Mouse (Mus musculus) urinary bladder, postnatal 25 days (tissue): ENCODE data around the gene Zfand2a.
A peak's percentile ranks its signal among the peaks of the same experiment; 100 is the strongest.

Experiments
- DNase-seq: peaks from one replicate; pipeline ENCODE4 v3.0.0; 2022; ENCODE audit warnings: low spot score

Zfand2a gene

GRCm38 (mm10) chr5:139484185-139484814 lies at the start of gene Zfand2a:
TSS of gene Zfand2a (minus strand) at chr5:139484549.
- peak; percentile 98 for DNase-seq

DNA sequence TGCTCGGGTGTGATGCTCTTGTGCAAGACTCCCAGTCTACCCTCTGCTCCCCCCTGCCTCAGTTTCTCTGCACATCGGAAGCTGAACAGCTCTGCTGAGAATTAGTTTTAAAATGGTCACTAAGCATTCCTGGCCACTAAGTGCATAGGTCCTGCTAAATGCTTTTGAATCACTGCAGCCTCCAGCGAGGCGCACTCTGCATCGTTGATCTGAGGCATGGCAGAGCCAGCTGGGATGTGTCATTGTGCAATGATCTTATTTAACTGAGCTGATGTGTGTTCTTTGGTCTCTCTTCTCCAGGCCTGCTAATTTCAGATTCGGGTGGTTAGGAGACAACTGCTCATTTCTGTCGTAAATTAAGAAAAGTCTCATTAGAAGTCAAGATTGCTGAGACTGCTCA lies 44.5 kb upstream of the Zfand2a start:
- DNase-seq, result no peak

DNA sequence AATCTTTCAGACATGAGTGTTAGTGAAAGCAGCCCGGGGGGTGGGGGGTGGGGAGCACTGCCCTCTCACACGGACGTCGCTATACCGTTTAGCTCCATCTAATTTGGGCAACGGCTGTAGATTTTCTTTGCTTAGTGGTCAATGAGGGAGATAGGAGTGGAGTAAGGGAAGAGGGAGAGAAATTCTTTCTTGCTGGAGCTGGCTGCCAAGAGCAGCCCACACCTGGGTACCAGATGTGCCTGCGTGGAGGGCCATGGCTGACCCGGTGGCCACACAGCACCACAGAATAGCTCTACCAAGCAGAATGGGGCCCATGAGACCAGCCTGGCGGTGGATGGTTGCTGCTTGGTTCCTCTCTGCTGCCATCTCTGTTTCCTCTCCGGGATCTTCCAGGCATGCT lies 37.6 kb upstream of the Zfand2a start:
- DNase-seq, result no peak

GRCm38 (mm10) chr5:139520069-139520834 lies 35.9 kb upstream of the Zfand2a start:
- DNase-seq, result no peak

DNA sequence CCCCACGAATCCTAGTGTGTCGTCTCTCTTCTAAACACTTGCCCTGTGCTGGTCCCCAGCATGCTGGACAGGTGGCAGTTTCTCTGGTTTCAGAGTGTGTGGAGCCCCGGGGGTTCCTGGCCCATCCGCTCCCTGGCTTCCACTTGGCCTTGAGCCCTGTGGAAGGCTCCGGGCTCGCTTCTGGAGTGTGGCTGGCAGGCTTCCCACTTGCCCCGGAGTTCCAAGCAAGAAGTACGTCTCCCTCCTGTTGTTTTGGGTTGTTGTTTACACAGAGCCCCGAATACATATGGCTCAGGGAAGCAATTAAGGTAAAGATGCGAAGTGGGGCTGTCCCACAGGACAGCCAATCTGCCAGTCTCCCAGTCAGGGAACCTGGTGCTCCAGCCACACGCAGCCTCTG lies 31.9 kb upstream of the Zfand2a start:
- no peak for DNase-seq

DNA sequence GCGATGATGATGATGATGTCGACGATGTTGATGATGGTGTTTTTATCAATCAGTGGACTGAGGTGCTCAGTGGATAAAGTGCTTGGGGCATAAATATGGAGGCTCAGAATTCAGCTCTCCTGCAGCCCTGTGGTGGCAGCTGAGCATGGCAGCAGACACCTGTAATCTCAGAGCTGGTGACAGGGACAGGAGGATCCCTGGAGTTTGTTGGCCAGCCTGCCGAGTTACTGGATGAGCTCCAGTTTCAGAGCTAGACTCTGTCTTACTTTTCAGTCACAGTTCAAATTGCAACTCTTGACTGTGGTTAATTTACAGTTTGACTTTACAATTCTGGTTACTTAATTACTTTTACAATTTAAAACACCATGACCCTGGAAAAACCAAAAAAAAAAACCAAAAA lies 27.9 kb upstream of the Zfand2a start:
- no peak for DNase-seq

DNA sequence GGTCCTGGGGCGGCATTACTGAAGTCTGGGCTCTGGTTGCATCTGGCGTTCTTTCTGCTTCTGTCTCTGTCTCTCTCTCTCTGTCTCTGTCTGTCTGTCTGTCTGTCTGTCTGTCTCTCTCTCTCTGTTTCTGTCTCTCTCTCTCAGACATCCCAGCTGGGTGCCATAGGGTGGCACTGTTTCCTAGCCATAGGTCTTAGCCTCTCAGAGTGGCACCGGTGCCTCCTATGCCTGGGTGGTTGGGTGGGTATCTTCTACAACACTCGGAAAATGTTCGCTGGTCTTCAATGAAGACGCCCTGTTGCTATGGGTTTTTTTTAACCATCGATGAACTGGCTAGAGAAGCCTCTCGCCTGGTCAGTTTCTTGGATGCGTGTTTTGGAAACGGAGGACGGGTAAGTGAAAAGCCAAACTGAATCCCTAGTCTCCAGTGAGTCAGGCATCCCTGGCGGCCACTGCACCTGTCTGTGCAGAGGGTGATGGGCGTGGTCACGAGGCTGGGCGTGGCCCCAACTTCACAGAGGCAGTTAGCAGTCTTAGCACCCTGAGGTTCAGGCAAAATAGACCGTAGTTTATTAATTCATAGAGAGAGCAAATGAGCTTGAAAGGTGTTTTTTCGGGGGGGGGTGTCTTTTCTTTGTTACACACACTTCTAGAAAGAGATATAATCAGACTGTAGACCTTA lies 26.5 kb upstream of the Zfand2a start:
- DNase-seq, result peak; percentile 33

GRCm38 (mm10) chr5:139506207-139506606 lies 21.9 kb upstream of the Zfand2a start:
- no peak for DNase-seq

DNA sequence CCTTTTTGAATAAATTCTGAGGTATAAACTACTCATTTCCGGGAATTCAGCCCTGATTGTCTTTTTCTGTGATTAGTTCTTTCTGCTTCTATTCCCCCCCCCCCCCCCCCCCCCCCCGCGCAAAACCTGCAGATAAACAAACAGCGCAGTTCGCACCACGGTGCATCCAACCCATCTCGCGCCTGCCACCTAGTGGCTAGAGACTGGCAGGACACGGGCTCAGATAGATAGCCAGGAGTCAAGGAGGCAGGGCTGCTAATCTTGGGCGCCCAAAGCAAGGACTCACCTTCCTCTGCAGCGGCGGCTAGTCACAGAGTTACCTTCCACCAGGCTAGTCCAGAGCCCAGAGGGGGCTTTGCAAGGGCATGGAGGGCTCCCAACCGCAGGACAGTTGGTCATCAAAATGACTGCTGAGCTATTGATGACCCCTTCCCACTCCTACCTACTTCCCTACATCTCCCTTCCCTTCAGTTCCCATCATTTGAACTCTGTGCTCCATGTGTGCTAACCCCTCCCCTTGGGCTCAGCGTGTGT lies 20.8 kb upstream of the Zfand2a start:
- DNase-seq, result peak; percentile 85

- no peak for DNase-seq
Observed at GRCm38 (mm10) chr5:139502281-139502680, 17.9 kb upstream of the Zfand2a start.

GRCm38 (mm10) chr5:139498791-139499190 lies 14.4 kb upstream of the Zfand2a start:
- no peak for DNase-seq

DNA sequence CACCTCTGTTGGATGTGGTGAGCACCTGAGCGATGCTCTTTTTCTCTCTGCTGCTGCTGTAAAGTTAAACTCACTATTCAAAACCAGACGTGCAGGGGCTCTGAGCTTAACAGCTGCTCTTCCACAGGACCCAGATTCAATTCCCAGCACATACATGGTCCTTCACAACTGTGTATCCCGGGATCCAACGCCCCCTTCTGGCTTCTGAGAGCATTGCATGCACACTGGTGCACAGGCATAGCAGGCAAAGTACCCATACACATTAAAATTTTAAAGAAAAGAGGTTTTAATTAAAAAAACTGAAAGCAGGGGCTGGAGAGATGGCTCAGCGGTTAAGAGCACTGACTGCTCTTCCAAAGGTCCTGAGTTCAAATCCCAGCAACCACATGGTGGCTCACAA lies 12.6 kb upstream of the Zfand2a start:
- no peak for DNase-seq

DNA sequence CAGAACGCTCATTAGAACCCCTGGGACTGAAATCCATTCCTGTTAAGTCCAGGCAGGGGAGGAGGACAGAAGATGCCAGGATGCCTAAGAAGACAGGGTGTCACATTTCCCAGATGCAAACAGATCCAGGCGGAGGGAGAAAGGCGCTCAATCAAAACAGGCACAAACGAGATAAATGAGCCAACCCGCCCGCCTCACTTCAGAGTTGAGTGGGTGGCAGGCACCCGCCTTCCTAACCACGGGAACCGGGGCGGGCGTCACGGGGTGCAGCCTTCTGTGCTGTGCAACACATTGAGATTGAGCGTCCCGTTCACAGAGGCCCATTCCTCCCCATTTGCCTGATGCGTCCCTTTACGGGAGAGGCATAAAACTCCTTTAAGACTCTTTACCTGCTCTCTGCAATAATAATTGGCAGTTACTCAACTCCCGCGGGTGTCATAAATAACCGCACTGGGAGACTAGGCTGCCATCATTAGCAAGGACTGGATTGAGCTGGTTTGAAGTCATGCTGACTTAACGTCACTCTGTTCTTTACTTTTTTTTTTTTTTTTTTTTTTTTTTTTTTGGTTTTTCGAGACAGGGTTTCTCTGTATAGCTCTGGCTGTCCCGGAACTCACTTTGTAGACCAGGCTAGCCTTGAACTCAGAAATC lies 10.8 kb upstream of the Zfand2a start:
- no peak for DNase-seq

GRCm38 (mm10) chr5:139493690-139494089 lies 9.3 kb upstream of the Zfand2a start:
- no peak for DNase-seq

DNA sequence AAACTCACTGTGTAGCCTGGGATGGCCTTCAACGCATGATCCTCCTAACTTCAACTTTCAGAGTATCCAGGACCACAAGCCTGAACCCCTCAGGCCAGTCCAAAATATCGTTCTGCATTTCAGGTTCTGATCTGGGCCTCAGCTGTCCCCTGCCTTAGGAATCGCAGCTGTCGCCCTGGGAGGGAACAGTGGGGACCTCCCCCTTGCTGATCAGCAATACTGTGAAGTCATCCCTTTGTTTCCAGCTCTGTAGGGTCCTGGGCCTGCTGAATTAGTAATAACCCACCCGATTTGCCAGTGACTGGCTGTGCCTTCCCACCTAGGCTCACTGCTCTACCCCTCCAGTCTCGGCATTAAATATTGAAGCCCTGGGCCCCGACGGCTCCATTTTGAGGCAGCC lies 7.0 kb upstream of the Zfand2a start:
- no peak for DNase-seq

DNA sequence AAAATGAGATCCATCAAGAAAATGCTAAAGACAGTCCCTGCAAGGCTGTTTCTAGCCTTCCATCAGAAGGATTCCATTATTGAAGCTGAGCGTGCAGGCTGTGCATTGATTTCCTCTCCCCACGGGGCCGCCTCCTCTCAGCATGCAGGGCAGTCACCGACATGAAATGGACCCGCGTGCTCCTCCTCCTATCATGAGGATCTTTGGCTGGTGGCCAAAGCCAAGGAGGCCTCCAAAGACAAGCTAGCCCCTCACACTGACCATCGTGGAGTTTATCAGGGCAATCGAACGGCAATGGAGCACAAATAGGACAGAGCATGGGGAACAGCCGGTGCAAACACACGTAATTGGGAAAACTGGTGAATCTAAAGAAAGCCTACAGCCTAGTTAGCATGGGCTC lies 5.8 kb upstream of the Zfand2a start:
- no peak for DNase-seq

GRCm38 (mm10) chr5:139483171-139483848 lies 1.0 kb downstream of the Zfand2a start:
- no peak for DNase-seq

DNA sequence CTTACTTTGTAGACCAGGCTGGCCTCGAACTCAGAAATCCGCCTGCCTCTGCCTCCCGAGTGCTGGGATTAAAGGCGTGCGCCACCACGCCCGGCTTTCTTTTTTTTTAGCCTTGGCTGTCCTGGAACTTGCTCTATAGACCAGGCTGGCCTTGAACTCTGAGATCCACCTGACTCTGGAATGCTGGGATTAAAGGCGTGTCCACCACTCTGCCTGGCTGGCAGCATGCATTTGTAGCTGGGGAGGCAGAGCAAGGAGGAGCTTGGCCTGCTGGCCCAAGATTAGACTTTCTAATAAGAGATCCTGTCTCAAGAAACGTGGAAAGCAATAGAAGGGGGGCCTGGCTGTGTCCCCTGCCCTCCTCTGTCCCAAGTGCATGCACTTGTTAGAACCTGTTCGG lies 3.9 kb downstream of the Zfand2a start:
- DNase-seq, result no peak

DNA sequence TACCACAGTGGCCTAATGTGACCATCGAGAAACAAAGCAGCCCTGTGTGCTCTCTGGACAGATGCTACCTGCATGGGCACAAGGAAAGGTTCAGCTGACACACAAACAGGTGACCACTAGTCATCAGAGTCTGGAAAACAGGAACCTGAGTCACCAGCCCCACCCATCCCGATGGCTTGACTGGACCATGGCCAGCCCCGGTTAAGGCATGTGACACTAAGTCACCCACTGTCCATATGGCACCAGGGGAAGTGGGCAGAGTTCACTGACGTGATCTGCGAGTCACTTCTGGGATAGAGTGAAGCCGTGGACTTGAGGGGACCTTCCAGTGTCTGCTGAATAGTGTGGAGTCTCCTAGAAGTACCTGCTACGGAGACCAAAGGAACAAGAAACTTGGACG lies 5.3 kb downstream of the Zfand2a start:
- peak; percentile 36 for DNase-seq

GRCm38 (mm10) chr5:139474741-139475140 lies 9.6 kb downstream of the Zfand2a start:
- no peak for DNase-seq

- no peak for DNase-seq
Observed at GRCm38 (mm10) chr5:139467998-139468397, 16.4 kb downstream of the Zfand2a start.

DNA sequence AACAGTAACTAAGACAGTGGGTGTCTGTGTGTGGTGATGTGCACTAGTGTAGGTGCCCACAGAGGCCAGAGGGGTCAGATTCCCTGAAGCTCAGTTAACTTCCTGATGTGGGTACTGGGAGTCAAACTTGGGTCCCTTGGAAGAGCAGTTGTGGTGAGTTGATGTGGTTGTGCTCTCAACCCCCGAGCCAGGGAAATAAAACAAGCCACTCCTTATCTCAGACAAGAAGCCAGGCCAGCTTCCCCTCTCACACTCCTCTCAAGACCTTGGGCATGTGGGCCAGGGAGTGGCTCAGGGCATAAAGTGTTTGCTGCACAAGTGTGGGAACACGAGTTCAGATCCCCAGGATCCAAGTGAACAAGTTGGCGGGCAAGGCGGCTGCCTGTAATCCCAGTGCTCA lies 17.5 kb downstream of the Zfand2a start:
- no peak for DNase-seq
